ENCODE assay signal across 26 mouse cellular contexts in genomic region chrX:93159105-93159504, GRCm38 (mm10).
DNase-seq lines count a peak whose midpoint lies in the region; ATAC-seq and TF ChIP-seq lines count a peak whose summit lies in the region.
"Had no signal": no experiment of that assay in that cellular context is flagged by ENCODE, and none has a peak within 500 bp of the region (broad histone marks: within the 10 kb centered on the region; RNA-seq: fewer than 3 reads in every experiment).

No protein-coding gene starts in this region.

- CTCF ChIA-PET in Patski (lab: Charles Lee) = no interaction called here

- in situ Hi-C loops in Patski (cut with MboI; ENCODE audit: low pct_unique_long_range_greater_than_20kb) = no loop called here

- no peaks in the 10 kb centered on the region for H3K4me1 ChIP-seq in kidney, embryonic 15.5 days
- no peaks in the 10 kb centered on the region for H3K4me1 ChIP-seq in lung, embryonic 16.5 days (replicated peaks; ENCODE audit: control insufficient read depth, insufficient read depth, low read length)
- no peaks in the 10 kb centered on the region for H3K4me1 ChIP-seq in lung, adult 2 months (ENCODE audit: control insufficient read depth, insufficient read depth, low read length)
- H3K4me1 ChIP-seq: embryonic facial prominence, embryonic 15.5 days; heart, embryonic 13.5 days; hindbrain, embryonic 13.5 days; limb, embryonic 10.5 days; midbrain, embryonic 15.5 days; neural tube, embryonic 13.5 days; stomach, embryonic 15.5 days had no signal

- no peaks in the 10 kb centered on the region for H3K36me3 ChIP-seq in kidney, embryonic 15.5 days
- H3K36me3 ChIP-seq in lung, embryonic 16.5 days (ENCODE audit: control insufficient read depth, insufficient read depth, low read length) = no peaks in the 10 kb centered on the region
- H3K36me3 ChIP-seq: embryonic facial prominence, embryonic 15.5 days; heart, embryonic 13.5 days; hindbrain, embryonic 13.5 days; limb, embryonic 10.5 days; midbrain, embryonic 15.5 days; neural tube, embryonic 13.5 days; stomach, embryonic 15.5 days had no signal

- H3K27me3 ChIP-seq in kidney, embryonic 15.5 days = peaks cover 3% of the 10 kb centered on the region; the same call in 1 of the 2 replicates
- H3K27me3 ChIP-seq in lung, embryonic 16.5 days (ENCODE audit: control insufficient read depth, insufficient read depth, low read depth, low read length) = no peaks in the 10 kb centered on the region
- peaks cover 5% of the 10 kb centered on the region for H3K27me3 ChIP-seq in Patski
- H3K27me3 ChIP-seq: embryonic facial prominence, embryonic 15.5 days; heart, embryonic 13.5 days; hindbrain, embryonic 13.5 days; midbrain, embryonic 15.5 days; neural tube, embryonic 13.5 days; stomach, embryonic 15.5 days had no signal

- no peak for ATAC-seq in kidney, embryonic 15.5 days (replicated peaks; ENCODE audit: low FRiP score)
- peak; percentile 67; the same call in 1 of the 2 replicates for ATAC-seq in lung, embryonic 16.5 days (ENCODE audit: low read depth)
- ATAC-seq in Patski = no peak
- ATAC-seq: forebrain, embryonic 16.5 days; midbrain, embryonic 15.5 days had no signal

- H3K27ac ChIP-seq in kidney, embryonic 15.5 days = no peak overlapping the region
- H3K27ac ChIP-seq in lung, embryonic 16.5 days (ENCODE audit: low read length) = no peak overlapping the region
- H3K27ac ChIP-seq: embryonic facial prominence, embryonic 15.5 days; heart, adult 2 months; heart, embryonic 13.5 days; hindbrain, embryonic 13.5 days; layer of hippocampus, adult 2 months; limb, embryonic 10.5 days; midbrain, embryonic 15.5 days; neural tube, embryonic 13.5 days; stomach, embryonic 15.5 days had no signal

- H3K9me3 ChIP-seq in kidney, embryonic 15.5 days (replicated peaks) = no peaks in the 10 kb centered on the region
- H3K9me3 ChIP-seq in lung, embryonic 16.5 days (ENCODE audit: control insufficient read depth, low read length) = no peaks in the 10 kb centered on the region
- H3K9me3 ChIP-seq: embryonic facial prominence, embryonic 15.5 days; heart, embryonic 13.5 days; hindbrain, embryonic 13.5 days; limb, embryonic 10.5 days; midbrain, embryonic 15.5 days; neural tube, embryonic 13.5 days; stomach, embryonic 15.5 days had no signal

- POLR2A ChIA-PET in Patski (lab: Charles Lee) = no interaction called here

- H3K9ac ChIP-seq in kidney, embryonic 15.5 days = no peak overlapping the region
- H3K9ac ChIP-seq in lung, embryonic 16.5 days (ENCODE audit: low read length) = no peak overlapping the region
- H3K9ac ChIP-seq: embryonic facial prominence, embryonic 15.5 days; heart, embryonic 13.5 days; hindbrain, embryonic 13.5 days; midbrain, embryonic 15.5 days; neural tube, embryonic 13.5 days; stomach, embryonic 15.5 days had no signal

- no peak overlapping the region for H3K4me2 ChIP-seq in kidney, embryonic 15.5 days
- no peak overlapping the region for H3K4me2 ChIP-seq in lung, embryonic 16.5 days (ENCODE audit: low read depth, low read length)
- H3K4me2 ChIP-seq: embryonic facial prominence, embryonic 15.5 days; heart, embryonic 13.5 days; hindbrain, embryonic 13.5 days; midbrain, embryonic 15.5 days; neural tube, embryonic 13.5 days; stomach, embryonic 15.5 days had no signal

- DNase-seq in kidney, adult 9 months = peak; percentile 35
- DNase-seq in lung, adult 2 months = no peak
- DNase-seq in Patski (ENCODE audit: low read depth, low spot score) = peak; percentile 13
- DNase-seq in lung, postnatal 36 days = peak; percentile 21
- no peak for DNase-seq in testis, postnatal 10 days (ENCODE audit: low spot score)
- DNase-seq: cerebellum, adult 11 months; cerebellum, adult 9-11 months; gastrocnemius, postnatal 25 days; heart, adult 2 months; heart, postnatal 14 days; kidney, postnatal 10 days; liver; right cerebral cortex, adult 18-20 months; right cerebral cortex, postnatal 4 days; thymus, adult 2 months had no signal

- TF ChIP-seq POLR2A in lung, adult 2 months (IDR thresholded peaks at IDR 0.05; ENCODE audit: borderline replicate concordance, extremely low read depth, low read depth, low read length) = no peak

- no peak overlapping the region for H3K4me3 ChIP-seq in kidney, embryonic 15.5 days (replicated peaks)
- no peak overlapping the region for H3K4me3 ChIP-seq in lung, embryonic 16.5 days (ENCODE audit: low read length)
- H3K4me3 ChIP-seq in lung, adult 2 months (replicated peaks; ENCODE audit: extremely low read depth, low read depth, low read length) = no peak overlapping the region
- H3K4me3 ChIP-seq: embryonic facial prominence, embryonic 15.5 days; heart, adult 2 months; heart, embryonic 13.5 days; hindbrain, embryonic 13.5 days; layer of hippocampus, adult 2 months; limb, embryonic 10.5 days; midbrain, embryonic 15.5 days; neural tube, embryonic 13.5 days; stomach, embryonic 15.5 days had no signal

- TF ChIP-seq CTCF in lung, adult 2 months (IDR thresholded peaks at IDR 0.05; ENCODE audit: insufficient read depth, low read length) = no peak
- no peak for TF ChIP-seq CTCF in Patski (IDR thresholded peaks at IDR 0.05)

Comparison
In these comparisons a context has a peak if more than half of its experiments do, and no peak if none do; other contexts are left out.
1. DNase-seq: peak in kidney, adult 9 months (single experiment), Patski (single experiment) and lung, postnatal 36 days (single experiment); none in lung, adult 2 months (single experiment) and testis, postnatal 10 days (single experiment).